Mouse (Mus musculus) urinary bladder, postnatal 36 days (tissue): ENCODE data around the gene Olfr1500.
"Not testable (repeated sequence)": the region's sequence is repeated elsewhere in the genome, so short reads cannot be mapped to it uniquely, and the experiment has no call there.

Experiments
- DNase-seq, 2 experiments: peaks; one replicate each; pipeline ENCODE4 v3.0.0; 2022; ENCODE audit warnings: low spot score in 2 of 2, mixed read lengths in 1 of 2

Gene Olfr1500

GRCm38 (mm10) chr19:13830388-13830787 lies at the start of gene Olfr1500:
Gene Olfr1500 (minus strand): TSS chr19:13830488.
- DNase-seq, result no peak

- DNase-seq, result no peak
Observed at GRCm38 (mm10) chr19:13861495-13861894, 31.2 kb upstream of the Olfr1500 start, which contains the start of gene Olfr1502. Gene Olfr1502 (plus strand): TSS chr19:13861795.

DNA sequence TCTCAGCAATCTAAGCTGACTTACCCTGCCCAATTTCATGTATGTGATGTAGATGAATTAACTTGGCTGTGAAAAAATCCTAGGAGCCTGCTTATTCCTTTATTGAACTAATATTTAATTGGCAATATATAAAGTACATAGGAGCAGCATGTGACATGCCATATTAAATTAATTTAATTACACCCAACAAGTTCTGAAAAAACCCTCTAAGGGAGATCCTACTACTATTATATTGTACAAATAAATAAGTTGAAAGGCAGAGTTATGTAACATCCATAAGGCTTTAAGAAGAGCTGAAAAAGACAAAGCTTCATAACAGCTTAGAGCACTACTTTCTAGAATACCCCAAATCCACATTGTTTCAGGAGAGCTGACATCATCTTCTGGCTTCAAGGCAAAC lies 20.3 kb upstream of the Olfr1500 start, which contains the start of gene Olfr1501:
Gene Olfr1501, minus strand, starts transcription at position 101 of the 400 bp plus-strand sequence.
- not testable (repeated sequence) for DNase-seq

GRCm38 (mm10) chr19:13828447-13828846 lies 1.8 kb downstream of the Olfr1500 start:
- DNase-seq, result no peak

- DNase-seq, result no peak
Observed at GRCm38 (mm10) chr19:13820847-13821246, 9.4 kb downstream of the Olfr1500 start.

- DNase-seq, result no peak
Observed at GRCm38 (mm10) chr19:13819347-13819746, 10.9 kb downstream of the Olfr1500 start, which contains the start of gene Olfr1499. Gene Olfr1499 (minus strand): TSS chr19:13819447.

DNA sequence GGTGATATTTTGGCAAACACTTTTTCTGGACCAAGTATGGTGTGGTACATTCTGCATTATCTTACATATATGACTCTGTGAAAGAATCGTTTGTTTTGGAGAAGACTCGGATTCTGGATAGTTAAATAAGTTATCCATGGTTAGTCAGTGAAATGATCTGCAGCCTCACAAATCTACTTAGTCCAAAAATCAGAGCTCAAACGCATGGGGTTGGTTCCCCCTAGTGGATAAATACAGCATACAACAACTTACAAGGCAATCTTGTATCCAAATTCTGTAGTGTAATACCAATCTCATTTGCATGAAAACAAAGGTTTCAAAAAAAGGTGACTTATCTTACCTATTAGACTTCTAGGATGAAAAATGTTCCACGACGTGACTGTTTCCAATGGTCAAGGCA lies 11.5 kb downstream of the Olfr1500 start:
- DNase-seq, result no peak

GRCm38 (mm10) chr19:13812823-13813222 lies 17.5 kb downstream of the Olfr1500 start:
- DNase-seq, result no peak

- not testable (repeated sequence) for DNase-seq
Observed at GRCm38 (mm10) chr19:13805486-13805885, 24.8 kb downstream of the Olfr1500 start.

GRCm38 (mm10) chr19:13798102-13798501 lies 32.2 kb downstream of the Olfr1500 start, which contains the start of gene Olfr1497:
Gene Olfr1497 (minus strand): TSS chr19:13798202.
- DNase-seq, result no peak

DNA sequence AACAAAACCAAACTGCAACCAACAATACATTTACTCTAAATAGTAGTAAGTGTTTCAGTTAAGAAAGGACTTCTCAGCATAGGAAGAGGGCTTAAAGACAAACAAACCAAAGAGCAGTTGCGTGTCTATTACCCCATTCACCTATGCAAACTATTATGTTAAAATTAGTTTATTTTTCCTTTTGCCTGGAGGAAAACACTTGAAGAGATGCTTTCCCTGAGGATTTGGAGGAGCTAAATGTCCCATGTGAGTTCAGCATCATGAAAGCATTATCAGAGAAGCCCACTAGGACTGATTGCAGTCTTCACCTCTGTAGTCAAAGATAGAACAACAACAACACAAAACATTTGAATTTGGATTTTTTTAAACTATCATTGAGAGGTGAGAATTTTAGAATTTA lies 52.7 kb downstream of the Olfr1500 start, which contains the start of gene Olfr1496:
Gene Olfr1496, plus strand, starts transcription at position 301 of the 400 bp plus-strand sequence.
- no peak for DNase-seq
